Mouse (Mus musculus) kidney, embryonic 16.5 days (tissue): ENCODE measurements around the gene Tmem190. TPM values are rescaled to one million over a fixed set of nuclear protein-coding genes. Genes with fewer than 3 reads are reported as not detected.

Experiments
- ATAC-seq: fragments of 200-750 bp; cut with Nextera tagmentation; 2 replicates; pipeline ENCODE4 v1.8.0; 2017; ENCODE audit warnings: moderate TSS enrichment; ENCODE audit not compliant: low FRiP score, low TSS enrichment
- H3K27ac ChIP-seq: fragments of 300-500 bp; sonication (generic); 2 replicates; pipeline ENCODE4 v1.5.1; 2014; ENCODE audit warnings: low read length
- H3K27me3 ChIP-seq: fragments of 300-500 bp; sonication (generic); 2 replicates; pipeline ENCODE4 v1.6.1; 2014; ENCODE audit warnings: low read length, control low read depth, mixed read lengths; ENCODE audit not compliant: insufficient read depth
- H3K36me3 ChIP-seq: fragments of 300-500 bp; sonication (generic); 2 replicates; pipeline ENCODE4 v1.6.1; 2014; ENCODE audit warnings: low read length, control low read depth, mixed read lengths; ENCODE audit not compliant: insufficient read depth
- H3K4me1 ChIP-seq: fragments of 300-500 bp; sonication (generic); 2 replicates; pipeline ENCODE4 v1.6.1; 2014; ENCODE audit warnings: low read length, control low read depth, mixed read lengths; ENCODE audit not compliant: insufficient read depth
- H3K4me2 ChIP-seq: fragments of 300-500 bp; sonication (generic); replicated peaks from 2 replicates; pipeline ENCODE4 v1.6.1; 2014; ENCODE audit warnings: low read depth, low read length
- H3K4me3 ChIP-seq: fragments of 300-500 bp; sonication (generic); 2 replicates; pipeline ENCODE4 v1.5.1; 2014; ENCODE audit warnings: mild to moderate bottlenecking, low read length
- H3K9ac ChIP-seq: fragments of 300-500 bp; sonication (generic); replicated peaks from 2 replicates; pipeline ENCODE4 v1.6.1; 2014; ENCODE audit warnings: low read length
- H3K9me3 ChIP-seq: fragments of 300-500 bp; sonication (generic); 2 replicates; pipeline ENCODE4 v1.6.1; 2016; ENCODE audit warnings: low read length, control low read depth
- WGBS: fragments of 180-500 bp; shearing (Covaris S2); extraction: QIAGEN DNeasy Blood & Tissue Kit; methylation state at CpG from one replicate; pipeline ENCODE4 v1.1.7; 2014; 5-methylcytosine and 5-hydroxymethylcytosine counted together
- polyA plus RNA-seq: library from polyadenylated mRNA; unstranded; fragments of >200 nt; fragmentation: Nextera tagmentation; extraction: Ambion mirVana; gene quantifications from 2 replicates; pipeline ENCODE4 v1.2.1, GENCODE M21; 2015

Tmem190 gene
- polyA plus RNA-seq, 1 experiment from 2014 or later = 0.97 TPM

GRCm38 (mm10) chr7:4744886-4745285, 37.9 kb upstream of the Tmem190 start:
- Histone ChIP-seq H3K9ac (no peak overlapping the region), H3K9me3 (no peaks in the 10 kb centered on the region), H3K27ac (no peak overlapping the region), H3K4me3 (no peak overlapping the region), H3K4me1 (peaks cover 22% of the 10 kb centered on the region), H3K4me2 (no peak overlapping the region), H3K27me3 (no peaks in the 10 kb centered on the region), H3K36me3 (peaks cover 23% of the 10 kb centered on the region)
- ATAC-seq = no peak
- WGBS = 96% methylated on average over 5 of the region's 6 CpGs

- no peak overlapping the region for H3K4me3 ChIP-seq
- 87% methylated on average over 22 of the region's 22 CpGs for WGBS
- no peak overlapping the region for H3K4me2 ChIP-seq
- peaks cover 23% of the 10 kb centered on the region for H3K36me3 ChIP-seq
- no peaks in the 10 kb centered on the region for H3K27me3 ChIP-seq
- no peak for ATAC-seq
- H3K27ac ChIP-seq = no peak overlapping the region
- H3K4me1 ChIP-seq = peaks cover 16% of the 10 kb centered on the region
- no peaks in the 10 kb centered on the region for H3K9me3 ChIP-seq
- H3K9ac ChIP-seq = no peak overlapping the region
Measured at GRCm38 (mm10) chr7:4746326-4746980, 36.3 kb upstream of the Tmem190 start.

GRCm38 (mm10) chr7:4747156-4747899, 35.4 kb upstream of the Tmem190 start:
- Histone ChIP-seq H3K9me3 (no peaks in the 10 kb centered on the region), H3K4me3 (no peak overlapping the region), H3K27ac (no peak overlapping the region), H3K9ac (no peak overlapping the region), H3K36me3 (peaks cover 23% of the 10 kb centered on the region), H3K27me3 (no peaks in the 10 kb centered on the region), H3K4me2 (no peak overlapping the region), H3K4me1 (peaks cover 15% of the 10 kb centered on the region)
- ATAC-seq = no peak
- 79% methylated on average over 9 of the region's 9 CpGs for WGBS

GRCm38 (mm10) chr7:4748321-4748720, 34.4 kb upstream of the Tmem190 start:
- peaks cover 23% of the 10 kb centered on the region for H3K36me3 ChIP-seq
- ATAC-seq = no peak
- H3K4me2 ChIP-seq = no peak overlapping the region
- H3K27ac ChIP-seq = no peak overlapping the region
- peaks cover 21% of the 10 kb centered on the region for H3K4me1 ChIP-seq
- no peak overlapping the region for H3K9ac ChIP-seq
- no peaks in the 10 kb centered on the region for H3K9me3 ChIP-seq
- no peaks in the 10 kb centered on the region for H3K27me3 ChIP-seq
- WGBS = 83% methylated on average over 4 of the region's 4 CpGs
- H3K4me3 ChIP-seq = no peak overlapping the region

GRCm38 (mm10) chr7:4749169-4749568, 33.6 kb upstream of the Tmem190 start:
- H3K4me2 ChIP-seq = no peak overlapping the region
- no peak overlapping the region for H3K4me3 ChIP-seq
- H3K36me3 ChIP-seq = peaks cover 20% of the 10 kb centered on the region
- no peak overlapping the region for H3K9ac ChIP-seq
- H3K27me3 ChIP-seq = no peaks in the 10 kb centered on the region
- no peaks in the 10 kb centered on the region for H3K9me3 ChIP-seq
- H3K4me1 ChIP-seq = peaks cover 19% of the 10 kb centered on the region
- 83% methylated on average over 2 of the region's 2 CpGs for WGBS
- H3K27ac ChIP-seq = no peak overlapping the region
- no peak for ATAC-seq

- ATAC-seq = peak; percentile 86
- Histone ChIP-seq H3K9me3 (no peaks in the 10 kb centered on the region), H3K27ac (peak overlapping the region; percentile 80), H3K27me3 (no peaks in the 10 kb centered on the region), H3K4me1 (peaks cover 19% of the 10 kb centered on the region), H3K36me3 (peaks cover 6% of the 10 kb centered on the region; the same call in 1 of the 2 replicates), H3K4me3 (peak overlapping the region; percentile 58), H3K9ac (peak overlapping the region; percentile 61), H3K4me2 (peak overlapping the region; percentile 74)
- under 1% methylated on average over 30 of the region's 30 CpGs for WGBS
Measured at GRCm38 (mm10) chr7:4751971-4752820, 30.5 kb upstream of the Tmem190 start.

GRCm38 (mm10) chr7:4752821-4753570, 29.7 kb upstream of the Tmem190 start, which contains the start of gene Cox6b2:
TSS of gene Cox6b2 (minus strand) at chr7:4753094.
- no peaks in the 10 kb centered on the region for H3K27me3 ChIP-seq
- H3K27ac ChIP-seq = peak within 1 kb of the TSS; percentile 80
- H3K9ac ChIP-seq = peak within 1 kb of the TSS; percentile 66
- H3K36me3 ChIP-seq = peaks cover 6% of the 10 kb centered on the region; the same call in 1 of the 2 replicates
- H3K9me3 ChIP-seq = no peaks in the 10 kb centered on the region
- ATAC-seq = peak; percentile 95
- H3K4me3 ChIP-seq = peak within 1 kb of the TSS; percentile 58
- peaks cover 19% of the 10 kb centered on the region for H3K4me1 ChIP-seq
- 3% methylated on average over 24 of the region's 24 CpGs for WGBS
- H3K4me2 ChIP-seq = peak within 1 kb of the TSS; percentile 74

- Histone ChIP-seq H3K36me3 (no peaks in the 10 kb centered on the region), H3K4me1 (no peaks in the 10 kb centered on the region), H3K27me3 (no peaks in the 10 kb centered on the region), H3K9me3 (no peaks in the 10 kb centered on the region), H3K4me2 (no peak overlapping the region), H3K9ac (no peak overlapping the region), H3K4me3 (no peak overlapping the region), H3K27ac (no peak overlapping the region)
- WGBS = 67% methylated on average over 1 of the region's 1 CpGs
- ATAC-seq = no peak
Measured at GRCm38 (mm10) chr7:4759670-4760069, 23.1 kb upstream of the Tmem190 start.
